Mouse (Mus musculus): ENCODE data around the gene B3gnt2.

DNA sequence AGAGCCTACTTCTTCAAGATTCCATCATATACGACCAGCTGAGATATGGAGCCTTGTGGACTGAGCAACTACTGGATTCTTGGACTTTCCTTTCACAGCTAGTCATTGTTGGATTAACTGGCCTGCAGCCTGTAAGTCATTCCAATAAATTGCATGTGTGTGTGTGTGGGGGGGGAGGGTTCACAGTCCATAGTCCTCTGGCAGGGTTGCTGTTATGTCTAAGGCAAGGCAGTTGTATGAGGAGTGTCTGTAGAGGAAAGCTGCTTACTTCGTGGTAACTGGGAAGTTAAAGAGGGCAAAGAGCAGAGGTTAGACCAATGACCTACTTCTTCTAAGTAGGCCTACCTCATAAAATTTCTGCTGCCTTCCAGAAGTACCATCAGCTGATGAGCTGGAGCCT, 22.9 kb upstream of the B3gnt2 start:
- TF ChIP-seq TCF12 (IDR thresholded peaks at IDR 0.05; ENCODE audit: insufficient read depth, poor library complexity, severe bottlenecking) (no peak), E2F4 (IDR thresholded peaks at IDR 0.05; ENCODE audit: insufficient read depth) (no peak), POLR2AphosphoS2 (IDR thresholded peaks at IDR 0.05; ENCODE audit: insufficient read length, low read depth) (no peak), POLR2A (IDR thresholded peaks at IDR 0.05; ENCODE audit: insufficient read length, low read depth) (no peak), REST (IDR thresholded peaks at IDR 0.05; ENCODE audit: insufficient read depth, insufficient read length) (no peak), USF1 (IDR thresholded peaks at IDR 0.05; ENCODE audit: low read depth) (no peak), TCF3 (IDR thresholded peaks at IDR 0.05; ENCODE audit: insufficient read length, low read depth) (no peak), SRF (IDR thresholded peaks at IDR 0.05; ENCODE audit: control insufficient read depth, insufficient read length, low read depth) (no peak), MAX (IDR thresholded peaks at IDR 0.05; ENCODE audit: low read depth) (no peak), CEBPB (IDR thresholded peaks at IDR 0.05; ENCODE audit: insufficient read depth, poor library complexity, severe bottlenecking) (no peak), MYOG (IDR thresholded peaks at IDR 0.05; ENCODE audit: control insufficient read depth in 1 of 3, insufficient read depth in 1 of 3, insufficient read length in 2 of 3, low read depth in 2 of 3) (no peak), MYOD1 (IDR thresholded peaks at IDR 0.05; ENCODE audit: control insufficient read depth in 1 of 3, insufficient read length in 2 of 3, low read depth in 2 of 3) (no peak)

All from myocyte (in vitro differentiated cells).